Mouse (Mus musculus): ENCODE data around the gene Krt12. TPM values are rescaled to one million over a fixed set of nuclear protein-coding genes. Genes with fewer than 3 reads are reported as not detected.
A peak's percentile ranks its signal among the peaks of the same experiment; 100 is the strongest.

Krt12 gene
- polyA plus RNA-seq, 1 experiment, result 0.05 TPM

DNA sequence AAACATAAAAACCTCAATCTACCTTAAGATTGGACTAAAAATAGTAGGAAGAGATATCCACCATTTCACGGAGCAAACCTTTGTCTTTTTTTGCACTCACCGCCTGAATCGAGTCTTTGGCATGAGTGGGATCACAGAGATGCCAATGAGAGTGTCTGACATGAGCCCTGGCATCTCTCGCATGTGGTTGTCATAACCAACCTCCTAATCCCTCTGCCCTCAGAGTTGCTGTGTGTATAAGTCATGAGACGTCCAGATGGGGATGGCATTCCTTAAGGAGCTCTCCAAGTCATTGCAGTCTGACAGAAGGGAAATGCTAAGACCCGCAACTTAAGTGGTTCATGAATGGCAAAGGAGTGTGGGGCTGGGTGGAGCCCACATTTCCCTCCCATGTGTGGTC is 30.7 kb downstream of the Krt12 start:
- DNase-seq (ENCODE audit: low read depth in 1 of 2, low spot score in 2 of 2), result no peak
- H3K36me3 ChIP-seq (ENCODE audit: control insufficient read depth, insufficient read depth, low read length), result no peaks in the 10 kb centered on the region
- 79% methylated on average over 6 of the region's 6 CpGs for WGBS
- no peak for TF ChIP-seq CTCF (IDR thresholded peaks at IDR 0.05; ENCODE audit: extremely low read depth, insufficient read depth, insufficient read length, insufficient replicate concordance)
- no peak for TF ChIP-seq POLR2A (IDR thresholded peaks at IDR 0.05; ENCODE audit: low read depth, low read length)
- no peaks in the 10 kb centered on the region for H3K27me3 ChIP-seq (ENCODE audit: control insufficient read depth, insufficient read depth, low read length)
- H3K4me1 ChIP-seq (ENCODE audit: control insufficient read depth, insufficient read depth, insufficient read length), result peaks cover 1% of the 10 kb centered on the region; the same call in 1 of the 2 replicates
- H3K27ac ChIP-seq (ENCODE audit: insufficient read depth, low read length), result no peak overlapping the region
- H3K4me3 ChIP-seq (ENCODE audit: extremely low read depth, insufficient read depth, insufficient read length), result no peak overlapping the region

DNA sequence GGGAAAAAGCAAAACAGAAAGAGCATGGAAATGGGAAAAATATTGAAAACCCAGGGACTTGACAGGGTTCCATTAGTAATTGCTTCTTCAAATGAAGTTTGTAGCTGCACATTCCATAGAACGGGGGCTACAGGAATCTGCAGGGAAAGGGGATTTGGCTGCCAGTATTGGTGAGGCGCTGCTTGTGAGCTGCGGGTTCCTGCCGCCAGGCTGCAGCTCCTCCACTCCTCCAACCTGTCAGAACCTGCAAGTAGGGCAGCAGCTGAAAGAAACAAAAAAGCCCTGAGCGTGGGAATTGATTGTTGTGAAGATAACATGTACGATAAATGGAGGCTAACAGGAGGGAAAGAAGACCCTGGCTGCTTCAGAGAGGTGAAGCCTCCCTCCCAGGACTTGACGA is 31.2 kb downstream of the Krt12 start:
- Histone ChIP-seq H3K36me3 (ENCODE audit: control insufficient read depth, insufficient read depth, low read length) (no peaks in the 10 kb centered on the region), H3K27ac (ENCODE audit: insufficient read depth, low read length) (no peak overlapping the region), H3K4me1 (ENCODE audit: control insufficient read depth, insufficient read depth, insufficient read length) (peaks cover 2% of the 10 kb centered on the region; the same call in 1 of the 2 replicates), H3K27me3 (ENCODE audit: control insufficient read depth, insufficient read depth, low read length) (no peaks in the 10 kb centered on the region), H3K4me3 (ENCODE audit: extremely low read depth, insufficient read depth, insufficient read length) (no peak overlapping the region)
- 68% methylated on average over 7 of the region's 7 CpGs for WGBS
- TF ChIP-seq CTCF (IDR thresholded peaks at IDR 0.05; ENCODE audit: extremely low read depth, insufficient read depth, insufficient read length, insufficient replicate concordance), result no peak
- no peak for TF ChIP-seq POLR2A (IDR thresholded peaks at IDR 0.05; ENCODE audit: low read depth, low read length)
- DNase-seq (ENCODE audit: low read depth in 1 of 2, low spot score in 2 of 2), result no peak

- no peak for DNase-seq (ENCODE audit: low read depth in 1 of 2, low spot score in 2 of 2)
- H3K4me3 ChIP-seq (ENCODE audit: extremely low read depth, insufficient read depth, insufficient read length), result no peak within 1 kb of the TSS
- TF ChIP-seq POLR2A (IDR thresholded peaks at IDR 0.05; ENCODE audit: low read depth, low read length), result no peak
- H3K4me1 ChIP-seq (ENCODE audit: control insufficient read depth, insufficient read depth, insufficient read length), result peaks cover 2% of the 10 kb centered on the region; the same call in 1 of the 2 replicates
- no peaks in the 10 kb centered on the region for H3K27me3 ChIP-seq (ENCODE audit: control insufficient read depth, insufficient read depth, low read length)
- H3K36me3 ChIP-seq (ENCODE audit: control insufficient read depth, insufficient read depth, low read length), result no peaks in the 10 kb centered on the region
- no peak within 1 kb of the TSS for H3K27ac ChIP-seq (ENCODE audit: insufficient read depth, low read length)
- WGBS, result 85% methylated on average over 4 of the region's 4 CpGs
These were observed 32.8 kb downstream of the Krt12 start, which contains the start of gene Krt10 for GRCm38 (mm10) chr11:99389264-99389663. TSS of gene Krt10 (minus strand) at chr11:99389364.

DNA sequence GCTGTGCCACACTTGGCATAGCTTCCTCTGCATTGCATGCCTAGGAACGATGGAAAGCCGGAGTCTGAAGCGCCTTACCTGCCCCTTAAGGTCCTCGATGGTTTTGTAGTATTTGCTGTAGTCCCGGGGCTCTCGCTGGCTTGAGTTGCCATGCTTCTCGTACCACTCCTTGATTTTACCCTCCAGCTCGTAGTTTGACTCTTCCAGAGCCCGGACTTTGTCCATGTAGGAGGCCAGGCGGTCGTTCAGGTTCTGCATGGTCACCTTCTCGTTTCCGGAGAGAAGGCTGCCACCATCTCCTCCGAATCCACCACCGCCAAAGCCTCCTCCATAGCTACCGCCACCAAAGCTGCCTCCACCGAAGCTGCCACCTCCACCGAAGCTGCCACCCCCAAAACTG is 33.4 kb downstream of the Krt12 start:
- H3K27ac ChIP-seq (ENCODE audit: insufficient read depth, low read length), result no peak overlapping the region
- TF ChIP-seq POLR2A (IDR thresholded peaks at IDR 0.05; ENCODE audit: low read depth, low read length), result no peak
- no peak for TF ChIP-seq CTCF (IDR thresholded peaks at IDR 0.05; ENCODE audit: extremely low read depth, insufficient read depth, insufficient read length, insufficient replicate concordance)
- H3K27me3 ChIP-seq (ENCODE audit: control insufficient read depth, insufficient read depth, low read length), result no peaks in the 10 kb centered on the region
- H3K4me3 ChIP-seq (ENCODE audit: extremely low read depth, insufficient read depth, insufficient read length), result no peak overlapping the region
- H3K4me1 ChIP-seq (ENCODE audit: control insufficient read depth, insufficient read depth, insufficient read length), result peaks cover 2% of the 10 kb centered on the region; the same call in 1 of the 2 replicates
- 94% methylated on average over 18 of the region's 18 CpGs for WGBS
- no peaks in the 10 kb centered on the region for H3K36me3 ChIP-seq (ENCODE audit: control insufficient read depth, insufficient read depth, low read length)
- DNase-seq (ENCODE audit: low read depth in 1 of 2, low spot score in 2 of 2), result no peak

DNA sequence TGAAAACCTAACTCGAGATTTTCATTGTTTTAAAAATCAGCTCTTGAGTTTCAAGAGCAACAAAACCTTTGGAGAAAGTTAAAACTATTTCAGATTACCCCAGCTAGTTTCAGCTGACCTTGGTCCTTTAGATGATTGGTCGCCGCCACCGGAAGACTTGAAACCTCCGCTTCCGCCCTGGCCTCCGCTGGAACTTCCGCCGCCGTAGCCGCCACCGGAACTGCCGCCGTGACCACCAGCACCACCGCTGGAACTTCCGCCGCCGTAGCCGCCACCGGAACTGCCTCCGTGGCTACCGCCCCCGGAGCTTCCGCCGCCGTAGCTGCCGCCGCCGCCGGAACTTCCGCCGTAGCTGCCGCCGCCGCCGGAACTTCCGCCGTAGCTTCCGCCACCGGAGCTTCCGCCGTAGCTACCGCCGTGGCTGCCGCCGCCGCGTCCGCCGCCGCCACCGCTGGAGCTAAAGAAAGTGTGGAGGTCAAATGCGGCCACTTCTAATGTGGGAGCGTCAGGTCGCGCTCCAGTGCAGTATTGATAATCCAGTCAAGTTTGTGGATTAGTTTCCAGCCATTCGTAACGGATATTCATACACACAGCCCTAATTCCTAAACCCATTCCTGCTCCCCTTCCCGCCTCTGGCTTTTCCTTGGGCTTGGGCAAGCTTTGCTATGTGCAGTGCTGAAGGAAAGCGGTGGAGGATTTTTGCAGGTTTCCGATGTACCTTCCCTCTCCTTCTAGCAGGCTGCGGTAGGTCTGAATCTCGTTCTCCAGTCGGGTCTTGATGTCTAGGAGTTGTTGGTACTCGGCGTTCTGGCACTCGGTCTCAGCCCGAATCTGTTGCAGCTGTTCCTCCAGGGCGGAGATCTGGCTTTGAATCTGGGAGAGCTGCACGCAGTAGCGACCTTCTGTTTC is 36.0 kb downstream of the Krt12 start:
- Histone ChIP-seq H3K36me3 (ENCODE audit: control insufficient read depth, insufficient read depth, low read length) (no peaks in the 10 kb centered on the region), H3K27ac (ENCODE audit: insufficient read depth, low read length) (peak overlapping the region; percentile 57), H3K4me1 (ENCODE audit: control insufficient read depth, insufficient read depth, insufficient read length) (peaks cover 2% of the 10 kb centered on the region; the same call in 1 of the 2 replicates), H3K27me3 (ENCODE audit: control insufficient read depth, insufficient read depth, low read length) (no peaks in the 10 kb centered on the region), H3K4me3 (ENCODE audit: extremely low read depth, insufficient read depth, insufficient read length) (peak overlapping the region; percentile 58)
- DNase-seq (ENCODE audit: low read depth in 1 of 2, low spot score in 2 of 2), result peak; percentile 40 to 77
- 4% methylated on average over 71 of the region's 71 CpGs for WGBS
- TF ChIP-seq POLR2A (IDR thresholded peaks at IDR 0.05; ENCODE audit: low read depth, low read length) (peak; percentile 23; the same call in 1 of the 2 replicates), CTCF (IDR thresholded peaks at IDR 0.05; ENCODE audit: extremely low read depth, insufficient read depth, insufficient read length, insufficient replicate concordance) (no peak)

DNA sequence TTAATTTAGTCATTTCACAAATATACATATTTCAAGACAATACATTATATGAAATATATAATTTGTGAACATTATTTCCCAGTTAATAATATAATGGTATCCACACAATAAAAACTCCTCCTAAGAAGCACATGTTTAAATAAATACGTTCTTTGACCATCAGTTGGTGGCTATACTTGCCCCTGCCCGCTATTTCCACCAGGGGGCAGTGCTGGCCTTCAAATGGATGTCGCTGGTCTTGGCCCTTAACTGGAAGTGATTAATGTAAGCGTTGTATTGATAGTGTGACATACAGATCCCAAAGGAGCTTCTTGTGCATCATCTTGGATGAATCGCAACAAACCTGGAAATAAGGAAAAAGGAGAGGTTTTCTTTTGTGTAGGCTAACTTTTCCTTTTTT is 42.5 kb downstream of the Krt12 start:
- no peak overlapping the region for H3K4me3 ChIP-seq (ENCODE audit: extremely low read depth, insufficient read depth, insufficient read length)
- peak; percentile 32 to 55 for DNase-seq (ENCODE audit: low read depth in 1 of 2, low spot score in 2 of 2)
- TF ChIP-seq CTCF (IDR thresholded peaks at IDR 0.05; ENCODE audit: extremely low read depth, insufficient read depth, insufficient read length, insufficient replicate concordance), result peak; percentile 82; the same call in 1 of the 2 replicates
- TF ChIP-seq POLR2A (IDR thresholded peaks at IDR 0.05; ENCODE audit: low read depth, low read length), result no peak
- 13% methylated on average over 5 of the region's 5 CpGs for WGBS
- H3K4me1 ChIP-seq (ENCODE audit: control insufficient read depth, insufficient read depth, insufficient read length), result no peaks in the 10 kb centered on the region
- H3K27ac ChIP-seq (ENCODE audit: insufficient read depth, low read length), result no peak overlapping the region
- no peaks in the 10 kb centered on the region for H3K27me3 ChIP-seq (ENCODE audit: control insufficient read depth, insufficient read depth, low read length)
- no peaks in the 10 kb centered on the region for H3K36me3 ChIP-seq (ENCODE audit: control insufficient read depth, insufficient read depth, low read length)

GRCm38 (mm10) chr11:99374803-99375202 is 47.3 kb downstream of the Krt12 start, which contains the start of gene Krt28:
TSS of gene Krt28 (minus strand) at chr11:99374903.
- no peak for TF ChIP-seq POLR2A (IDR thresholded peaks at IDR 0.05; ENCODE audit: low read depth, low read length)
- TF ChIP-seq CTCF (IDR thresholded peaks at IDR 0.05; ENCODE audit: extremely low read depth, insufficient read depth, insufficient read length, insufficient replicate concordance), result no peak
- DNase-seq (ENCODE audit: low read depth in 1 of 2, low spot score in 2 of 2), result no peak
- Histone ChIP-seq H3K27me3 (ENCODE audit: control insufficient read depth, insufficient read depth, low read length) (no peaks in the 10 kb centered on the region), H3K4me3 (ENCODE audit: extremely low read depth, insufficient read depth, insufficient read length) (no peak within 1 kb of the TSS), H3K36me3 (ENCODE audit: control insufficient read depth, insufficient read depth, low read length) (no peaks in the 10 kb centered on the region), H3K27ac (ENCODE audit: insufficient read depth, low read length) (no peak within 1 kb of the TSS), H3K4me1 (ENCODE audit: control insufficient read depth, insufficient read depth, insufficient read length) (no peaks in the 10 kb centered on the region; the same call in 1 of the 2 replicates)
- 83% methylated on average over 13 of the region's 13 CpGs for WGBS
